Mouse (Mus musculus) left cerebral cortex, adult 2 months (tissue): ENCODE data around the gene 2200002D01Rik. TPM values are rescaled to one million over a fixed set of nuclear protein-coding genes. Genes with fewer than 3 reads are reported as not detected.

ENCODE experiments used
- DNase-seq, 2 experiments: peaks; one replicate each; pipeline ENCODE4 v3.0.0; 2021 to 2022; ENCODE audit warnings: low spot score in 2 of 2, mixed read lengths in 1 of 2; ENCODE audit errors: extremely low spot score in 1 of 2
- H3K27ac ChIP-seq: fragments of 200-600 bp; 2 replicates; pipeline ENCODE4 v1.8.1; 2022
- H3K4me3 ChIP-seq: fragments of 200-600 bp; 2 replicates; pipeline ENCODE4 v1.8.1; 2022
- CTCF ChIP-seq: fragments of 200-600 bp; IDR thresholded peaks from 2 replicates; pipeline ENCODE4 v1.8.1; 2022; ENCODE audit warnings: antibody characterized with exemption, mild to moderate bottlenecking, moderate library complexity
- intact Hi-C: fragments of 180-260 bp; cut with DNase I; formaldehyde crosslinking; loops from one replicate; pipeline ENCODE4 v1.15.1; 2025
- long read RNA-seq, 2 experiments: library from polyadenylated mRNA; stranded (forward); transcript quantifications; one replicate each; pipeline ENCODE4 v2.0.0; 2021; ENCODE audit warnings: borderline mapping rate in 2 of 2
- total RNA-seq, 2 experiments: library from RNA; stranded (reverse); gene quantifications; 2 replicates each; pipeline ENCODE4 v1.2.3; 2021

Gene 2200002D01Rik
- total RNA-seq, result under 1 TPM in 1 of 2 experiments, not detected in 1; 0.32 TPM
- long read RNA-seq, experiment 1, result 0 reads
- long read RNA-seq, experiment 2, result 0 reads

- no peak within 1 kb of the TSS for H3K27ac ChIP-seq
- H3K4me3 ChIP-seq, result no peak within 1 kb of the TSS
- no peak for TF ChIP-seq CTCF
- no peak for DNase-seq
- intact Hi-C loops, result loop anchor here (2.0 to 5.0 kb wide), 2 partner anchors 116 to 196 kb away; no protein-coding TSS in a partner anchor
Observed at GRCm38 (mm10) chr7:29248261-29248841, at the start of gene 2200002D01Rik. 2200002D01Rik (minus strand) TSS chr7:29248466.

- intact Hi-C loops, result loop anchor here (5.0 kb wide), 1 partner anchor 245 kb away; no protein-coding TSS in a partner anchor
- peak in 1 of 2 experiments; percentile 46 for DNase-seq
- Histone ChIP-seq H3K4me3 (no peak overlapping the region), H3K27ac (no peak overlapping the region)
- TF ChIP-seq CTCF, result peak; percentile 76
Observed at GRCm38 (mm10) chr7:29296998-29297397, 48.7 kb upstream of the 2200002D01Rik start.

GRCm38 (mm10) chr7:29295861-29296647 is 47.8 kb upstream of the 2200002D01Rik start:
- no peak for TF ChIP-seq CTCF
- Histone ChIP-seq H3K4me3 (no peak overlapping the region), H3K27ac (no peak overlapping the region)
- intact Hi-C loops, result loop anchor here (5.0 kb wide), 1 partner anchor 244 kb away; no protein-coding TSS in a partner anchor
- DNase-seq, result no peak

- Histone ChIP-seq H3K4me3 (no peak overlapping the region), H3K27ac (peak overlapping the region; percentile 11; the same call in 1 of the 2 replicates)
- intact Hi-C loops, result no loop called here
- no peak for DNase-seq
- no peak for TF ChIP-seq CTCF
Observed at GRCm38 (mm10) chr7:29294111-29294761, 46.0 kb upstream of the 2200002D01Rik start.

- DNase-seq, result no peak
- intact Hi-C loops, result no loop called here
- Histone ChIP-seq H3K4me3 (no peak overlapping the region), H3K27ac (peak overlapping the region; percentile 22)
- TF ChIP-seq CTCF, result no peak
Observed at GRCm38 (mm10) chr7:29293131-29294065, 45.1 kb upstream of the 2200002D01Rik start.

- no peak for DNase-seq
- H3K4me3 ChIP-seq, result no peak overlapping the region
- intact Hi-C loops, result no loop called here
- no peak for TF ChIP-seq CTCF
- peak overlapping the region; percentile 22 for H3K27ac ChIP-seq
Observed at GRCm38 (mm10) chr7:29292458-29293098, 44.3 kb upstream of the 2200002D01Rik start.

- Histone ChIP-seq H3K27ac (peak overlapping the region; percentile 73), H3K4me3 (0 out of 2 replicates have a peak overlapping the region, but pooled peaks have one; percentile 5)
- TF ChIP-seq CTCF, result no peak
- DNase-seq, result no peak
- intact Hi-C loops, result no loop called here
Observed at GRCm38 (mm10) chr7:29291616-29292457, 43.6 kb upstream of the 2200002D01Rik start.

- intact Hi-C loops, result no loop called here
- 0 out of 2 replicates have a peak overlapping the region, but pooled peaks have one; percentile 5 for H3K4me3 ChIP-seq
- H3K27ac ChIP-seq, result peak overlapping the region; percentile 73
- no peak for TF ChIP-seq CTCF
- no peak for DNase-seq
Observed at GRCm38 (mm10) chr7:29290691-29291485, 42.6 kb upstream of the 2200002D01Rik start.

- intact Hi-C loops, result loop anchor here (5.0 kb wide), 1 partner anchor 232 kb away; no protein-coding TSS in a partner anchor
- DNase-seq, result no peak
- H3K4me3 ChIP-seq, result peak overlapping the region; percentile 43
- H3K27ac ChIP-seq, result peak overlapping the region; percentile 11; the same call in 1 of the 2 replicates
- TF ChIP-seq CTCF, result no peak
Observed at GRCm38 (mm10) chr7:29289856-29290255, 41.6 kb upstream of the 2200002D01Rik start.
